In genomic region chr7:133457436-133458324, GRCm38 (mm10) we compare ENCODE assay signal across 9 mouse cellular contexts.
DNase-seq lines count a peak whose midpoint lies in the region; ATAC-seq and TF ChIP-seq lines count a peak whose summit lies in the region.
"Had no signal": no experiment of that assay in that cellular context is flagged by ENCODE, and none has a peak within 500 bp of the region (broad histone marks: within the 10 kb centered on the region; RNA-seq: fewer than 3 reads in every experiment).

No protein-coding gene starts in this region.

- DNase-seq in gastrocnemius, postnatal 10 days, result peak; percentile 15
- DNase-seq in gastrocnemius, adult 2 months, result no peak
- peak; percentile 21 for DNase-seq in Muller cell, postnatal 12 days (ENCODE audit: inconsistent ontology term)
- DNase-seq in cerebellum, adult 11-12 months, result no peak
- no peak for DNase-seq in thymus, postnatal 36 days
- DNase-seq: cerebellum, adult 8-10 months had no signal

- no peak for TF ChIP-seq CTCF in gastrocnemius, adult 2 months (IDR thresholded peaks at IDR 0.05)

- H3K9ac ChIP-seq in heart, embryonic 14.5 days (ENCODE audit: low read length), result no peak overlapping the region
- no peak overlapping the region for H3K9ac ChIP-seq in limb, embryonic 13.5 days
- no peak overlapping the region for H3K9ac ChIP-seq in liver, embryonic 12.5 days

- H3K4me3 ChIP-seq in gastrocnemius, adult 2 months, result no peak overlapping the region
- H3K4me3 ChIP-seq in heart, embryonic 14.5 days (ENCODE audit: control insufficient read depth in 1 of 2, insufficient read depth in 1 of 2, low read depth in 1 of 2, low read length in 2 of 2), result no peak overlapping the region
- no peak overlapping the region for H3K4me3 ChIP-seq in limb, embryonic 13.5 days
- H3K4me3 ChIP-seq in liver, embryonic 12.5 days, result no peak overlapping the region

- peaks cover 0 to 3% of the 10 kb centered on the region in 2 experiments; a peak in 1 of 4 replicates for H3K4me1 ChIP-seq in heart, embryonic 14.5 days (ENCODE audit: control insufficient read depth in 2 of 2, insufficient read depth in 2 of 2, low read length in 2 of 2)
- H3K4me1 ChIP-seq in limb, embryonic 13.5 days, result peaks cover 25% of the 10 kb centered on the region
- H3K4me1 ChIP-seq in liver, embryonic 12.5 days, result no peaks in the 10 kb centered on the region

- intact Hi-C loops in gastrocnemius, adult 2 months (cut with DNase I), result no loop called here

- ATAC-seq in heart, embryonic 14.5 days (ENCODE audit: insufficient number of reproducible peaks, insufficient read depth, low FRiP score, low read depth), result no peak
- peak; percentile 72; the same call in 1 of the 2 replicates for ATAC-seq in limb, embryonic 13.5 days (ENCODE audit: low FRiP score, low read depth)
- ATAC-seq in liver, embryonic 12.5 days, result no peak

- no peak overlapping the region for H3K4me2 ChIP-seq in heart, embryonic 14.5 days (ENCODE audit: low read length)
- H3K4me2 ChIP-seq in limb, embryonic 13.5 days (replicated peaks), result no peak overlapping the region; the same call in 1 of the 2 replicates
- no peak overlapping the region for H3K4me2 ChIP-seq in liver, embryonic 12.5 days

- WGBS in heart, embryonic 14.5 days, result 56% methylated on average over 16 of the region's 16 CpGs
- WGBS in limb, embryonic 13.5 days, result 18% methylated on average over 16 of the region's 16 CpGs
- WGBS in liver, embryonic 12.5 days (ENCODE audit: insufficient replicate concordance), result 49% methylated on average over 16 of the region's 16 CpGs

- no peaks in the 10 kb centered on the region for H3K27me3 ChIP-seq in heart, embryonic 14.5 days (ENCODE audit: control insufficient read depth, insufficient read depth, low read length)
- no peaks in the 10 kb centered on the region for H3K27me3 ChIP-seq in limb, embryonic 13.5 days
- H3K27me3 ChIP-seq in liver, embryonic 12.5 days (replicated peaks), result no peaks in the 10 kb centered on the region

- H3K27ac ChIP-seq in gastrocnemius, adult 2 months, result no peak overlapping the region
- peak overlapping the region; percentile 62 to 64 for H3K27ac ChIP-seq in heart, embryonic 14.5 days (replicated peaks in 1 of 2; ENCODE audit: control insufficient read depth in 1 of 2, insufficient read depth in 1 of 2, low read depth in 2 of 2, low read length in 2 of 2)
- peak overlapping the region; percentile 80; the same call in 1 of the 2 replicates for H3K27ac ChIP-seq in limb, embryonic 13.5 days
- H3K27ac ChIP-seq in liver, embryonic 12.5 days, result no peak overlapping the region

- no peaks in the 10 kb centered on the region for H3K36me3 ChIP-seq in heart, embryonic 14.5 days (ENCODE audit: control insufficient read depth, insufficient read depth, low read length)
- H3K36me3 ChIP-seq in limb, embryonic 13.5 days, result no peaks in the 10 kb centered on the region
- no peaks in the 10 kb centered on the region for H3K36me3 ChIP-seq in liver, embryonic 12.5 days

- H3K9me3 ChIP-seq in heart, embryonic 14.5 days (ENCODE audit: control insufficient read depth, low read length), result no peaks in the 10 kb centered on the region
- H3K9me3 ChIP-seq in limb, embryonic 13.5 days, result no peaks in the 10 kb centered on the region
- H3K9me3 ChIP-seq in liver, embryonic 12.5 days (replicated peaks), result no peaks in the 10 kb centered on the region

Comparison
In these comparisons a context has a peak if more than half of its experiments do, and no peak if none do; other contexts are left out.
1. DNase-seq: peak in gastrocnemius, postnatal 10 days (single experiment) and Muller cell, postnatal 12 days (single experiment); none in gastrocnemius, adult 2 months (single experiment), cerebellum, adult 11-12 months (single experiment) and thymus, postnatal 36 days (0 of 2).
2. H3K27ac ChIP-seq: peak in heart, embryonic 14.5 days (2 of 2) and limb, embryonic 13.5 days (single experiment); none in gastrocnemius, adult 2 months (single experiment) and liver, embryonic 12.5 days (single experiment).